Mouse (Mus musculus) midbrain, embryonic 11.5 days (tissue): ENCODE results near the gene Fkbp1a. TPM values are rescaled to one million over a fixed set of nuclear protein-coding genes. Genes with fewer than 3 reads are reported as not detected.

ENCODE experiments used
- polyA plus RNA-seq: library from polyadenylated mRNA; unstranded; fragments of >200 nt; fragmentation: Nextera tagmentation; extraction: Ambion mirVana; gene quantifications from 2 replicates; pipeline ENCODE4 v1.2.1, GENCODE M21; 2014

Fkbp1a gene
- polyA plus RNA-seq, 1 experiment from 2014 or later, result 566 TPM

Other genes starting within 250 kb of the Fkbp1a start
- gene 4921509C19Rik, start 66.3 kb upstream of the Fkbp1a start, polyA plus RNA-seq, result not detected in 2 replicates
- 295 and 299 TPM in 2 replicates for gene Nsfl1c, start 48.3 kb upstream of the Fkbp1a start, polyA plus RNA-seq
- gene Sdcbp2, start 30.1 kb downstream of the Fkbp1a start, polyA plus RNA-seq, result 0.41 and 0.56 TPM in 2 replicates
- gene Snph, start 90.1 kb downstream of the Fkbp1a start, polyA plus RNA-seq, result 1.9 and 2.5 TPM in 2 replicates
- not detected in 2 replicates for gene Rad21l, start 126.0 kb downstream of the Fkbp1a start, polyA plus RNA-seq
- gene Tmem74b, start 159.5 kb downstream of the Fkbp1a start, polyA plus RNA-seq, result 3.8 and 5.4 TPM in 2 replicates
- 44.9 and 46.0 TPM in 2 replicates for gene Psmf1, start 201.7 kb downstream of the Fkbp1a start, polyA plus RNA-seq